Mouse (Mus musculus) heart, embryonic 11.5 days (tissue): Measurements from ENCODE around the gene Nhlh2. TPM values are rescaled to one million over a fixed set of nuclear protein-coding genes. Genes with fewer than 3 reads are reported as not detected.

Source experiments
- ATAC-seq: fragments of 200-750 bp; cut with Nextera tagmentation; replicated peaks from 2 replicates; pipeline ENCODE4 v1.8.0; 2017; ENCODE audit warnings: moderate library complexity; ENCODE audit not compliant: insufficient number of reproducible peaks, low FRiP score, low TSS enrichment
- H3K27ac ChIP-seq: fragments of 300-500 bp; sonication (generic); 2 replicates; pipeline ENCODE4 v1.5.1; 2014; ENCODE audit warnings: mild to moderate bottlenecking, low read depth, low read length
- H3K27me3 ChIP-seq: fragments of 300-500 bp; sonication (generic); 2 replicates; pipeline ENCODE4 v1.6.1; 2014; ENCODE audit warnings: mild to moderate bottlenecking, low read length, mixed read lengths; ENCODE audit not compliant: control insufficient read depth, insufficient read depth
- H3K36me3 ChIP-seq: fragments of 300-500 bp; sonication (generic); 2 replicates; pipeline ENCODE4 v1.6.1; 2014; ENCODE audit warnings: mild to moderate bottlenecking, low read length, moderate library complexity, mixed read lengths; ENCODE audit not compliant: control insufficient read depth, insufficient read depth
- H3K4me1 ChIP-seq: fragments of 300-500 bp; sonication (generic); 2 replicates; pipeline ENCODE4 v1.6.1; 2014; ENCODE audit warnings: low read length; ENCODE audit not compliant: control insufficient read depth, insufficient read depth
- H3K4me2 ChIP-seq: fragments of 300-500 bp; sonication (generic); 2 replicates; pipeline ENCODE4 v1.6.1; 2014; ENCODE audit warnings: mild to moderate bottlenecking, moderate library complexity
- H3K4me3 ChIP-seq: fragments of 300-500 bp; sonication (generic); 2 replicates; pipeline ENCODE4 v1.5.1; 2014; ENCODE audit warnings: low read depth, low read length
- H3K9ac ChIP-seq: fragments of 300-500 bp; sonication (generic); 2 replicates; pipeline ENCODE4 v1.6.1; 2014; ENCODE audit warnings: mild to moderate bottlenecking, low read depth, low read length, moderate library complexity
- H3K9me3 ChIP-seq: fragments of 300-500 bp; sonication (generic); replicated peaks from 2 replicates; pipeline ENCODE4 v1.6.1; 2016; ENCODE audit warnings: low read length; ENCODE audit not compliant: control insufficient read depth
- WGBS: fragments of 180-500 bp; shearing (Covaris S2); extraction: QIAGEN DNeasy Blood & Tissue Kit; methylation state at CpG from one replicate; pipeline ENCODE4 v1.1.7; 2014; ENCODE audit not compliant: insufficient replicate concordance; 5-methylcytosine and 5-hydroxymethylcytosine counted together
- polyA plus RNA-seq: library from polyadenylated mRNA; unstranded; fragments of >200 nt; fragmentation: Nextera tagmentation; extraction: Ambion mirVana; gene quantifications from 2 replicates; pipeline ENCODE4 v1.2.1, GENCODE M21; 2014

Nhlh2 gene
- polyA plus RNA-seq, 1 experiment from 2014 or later = 0.06 TPM

GRCm38 (mm10) chr3:101985634-101986033 is 24.2 kb upstream of the Nhlh2 start:
- no peaks in the 10 kb centered on the region for H3K4me1 ChIP-seq
- no peak overlapping the region for H3K27ac ChIP-seq
- no peaks in the 10 kb centered on the region for H3K27me3 ChIP-seq
- H3K9ac ChIP-seq = no peak overlapping the region
- 71% methylated on average over 8 of the region's 8 CpGs for WGBS
- no peaks in the 10 kb centered on the region for H3K9me3 ChIP-seq
- H3K4me2 ChIP-seq = no peak overlapping the region
- H3K4me3 ChIP-seq = no peak overlapping the region
- H3K36me3 ChIP-seq = no peaks in the 10 kb centered on the region
- ATAC-seq = no peak

DNA sequence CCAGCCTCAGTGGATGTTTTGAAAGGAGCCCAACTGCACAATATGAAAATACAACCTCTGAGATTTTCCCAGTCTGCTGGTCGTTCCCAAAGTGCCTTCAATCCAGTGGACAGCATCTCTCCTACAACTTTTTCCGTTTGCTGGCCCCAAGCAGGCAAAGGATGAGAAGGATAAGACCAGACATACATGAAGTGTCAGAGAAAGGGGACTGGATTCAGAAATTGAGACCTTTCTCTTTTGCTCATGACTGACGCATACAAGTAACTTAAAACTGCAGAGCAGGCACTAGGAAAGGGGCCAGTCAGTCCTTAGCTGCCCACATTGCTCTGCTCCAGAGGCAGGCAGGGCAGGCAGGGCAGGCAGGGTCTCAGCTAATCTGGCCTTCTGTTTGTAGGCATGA is 19.7 kb upstream of the Nhlh2 start:
- Histone ChIP-seq H3K4me3 (no peak overlapping the region), H3K27me3 (no peaks in the 10 kb centered on the region), H3K4me1 (no peaks in the 10 kb centered on the region), H3K9ac (no peak overlapping the region), H3K27ac (no peak overlapping the region), H3K36me3 (no peaks in the 10 kb centered on the region), H3K9me3 (no peaks in the 10 kb centered on the region), H3K4me2 (no peak overlapping the region)
- ATAC-seq = no peak
- 47% methylated on average over 3 of the region's 3 CpGs for WGBS

- no peaks in the 10 kb centered on the region for H3K9me3 ChIP-seq
- H3K4me3 ChIP-seq = no peak overlapping the region
- no peaks in the 10 kb centered on the region for H3K27me3 ChIP-seq
- H3K4me2 ChIP-seq = no peak overlapping the region
- H3K4me1 ChIP-seq = no peaks in the 10 kb centered on the region
- H3K27ac ChIP-seq = no peak overlapping the region
- no peak overlapping the region for H3K9ac ChIP-seq
- no peak for ATAC-seq
- H3K36me3 ChIP-seq = no peaks in the 10 kb centered on the region
- WGBS = 58% methylated on average over 6 of the region's 6 CpGs
These were observed 18.8 kb upstream of the Nhlh2 start for GRCm38 (mm10) chr3:101990995-101991516.

DNA sequence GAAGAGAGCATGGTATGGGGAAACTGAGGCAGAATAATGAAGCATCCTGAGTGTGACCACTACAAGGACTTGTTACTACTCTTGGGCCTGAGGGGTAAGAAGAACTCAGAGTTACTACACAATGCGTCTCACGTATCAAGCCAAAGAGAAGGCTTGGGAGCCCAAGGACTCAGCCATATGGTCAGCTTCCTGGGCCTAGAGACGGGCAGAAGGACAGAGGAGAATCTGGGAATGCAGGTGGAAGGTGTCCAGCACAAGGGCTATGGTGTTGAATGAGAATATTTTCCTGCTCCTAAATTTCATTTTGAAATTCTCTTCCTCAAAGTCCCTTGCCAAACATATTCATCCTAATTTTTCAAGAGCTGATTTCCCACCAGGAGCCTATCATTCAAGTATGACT is 12.0 kb upstream of the Nhlh2 start:
- WGBS = 86% methylated on average over 3 of the region's 3 CpGs
- Histone ChIP-seq H3K27ac (no peak overlapping the region), H3K9ac (no peak overlapping the region), H3K4me1 (no peaks in the 10 kb centered on the region), H3K4me3 (no peak overlapping the region), H3K9me3 (no peaks in the 10 kb centered on the region), H3K27me3 (no peaks in the 10 kb centered on the region), H3K36me3 (no peaks in the 10 kb centered on the region), H3K4me2 (no peak overlapping the region)
- no peak for ATAC-seq

GRCm38 (mm10) chr3:102010681-102011317 is 923 bp downstream of the Nhlh2 start:
- H3K36me3 ChIP-seq = no peaks in the 10 kb centered on the region
- no peak for ATAC-seq
- no peak overlapping the region for H3K9ac ChIP-seq
- H3K27ac ChIP-seq = no peak overlapping the region
- peaks cover 61% of the 10 kb centered on the region for H3K27me3 ChIP-seq
- WGBS = 5% methylated on average over 24 of the region's 24 CpGs
- peak overlapping the region; percentile 45 for H3K4me3 ChIP-seq
- H3K9me3 ChIP-seq = no peaks in the 10 kb centered on the region
- H3K4me1 ChIP-seq = peaks cover 16% of the 10 kb centered on the region
- H3K4me2 ChIP-seq = peak overlapping the region; percentile 82

- Histone ChIP-seq H3K4me2 (peak overlapping the region; percentile 82), H3K27ac (no peak overlapping the region), H3K4me1 (peaks cover 16% of the 10 kb centered on the region), H3K9me3 (no peaks in the 10 kb centered on the region), H3K27me3 (peaks cover 68% of the 10 kb centered on the region), H3K4me3 (peak overlapping the region; percentile 45), H3K9ac (peak overlapping the region; percentile 47; the same call in 1 of the 2 replicates), H3K36me3 (no peaks in the 10 kb centered on the region)
- ATAC-seq = no peak
- WGBS = 1% methylated on average over 48 of the region's 48 CpGs
These were observed 1.6 kb downstream of the Nhlh2 start for GRCm38 (mm10) chr3:102011318-102012075.

GRCm38 (mm10) chr3:102012076-102012610 is 2.3 kb downstream of the Nhlh2 start:
- peak overlapping the region; percentile 45 for H3K4me3 ChIP-seq
- 3% methylated on average over 23 of the region's 23 CpGs for WGBS
- H3K4me2 ChIP-seq = peak overlapping the region; percentile 82
- H3K4me1 ChIP-seq = peaks cover 16% of the 10 kb centered on the region
- peak overlapping the region; percentile 56; the same call in 1 of the 2 replicates for H3K9ac ChIP-seq
- H3K9me3 ChIP-seq = no peaks in the 10 kb centered on the region
- H3K27me3 ChIP-seq = peaks cover 73% of the 10 kb centered on the region
- H3K36me3 ChIP-seq = no peaks in the 10 kb centered on the region
- no peak overlapping the region for H3K27ac ChIP-seq
- no peak for ATAC-seq

- no peak for ATAC-seq
- under 1% methylated on average over 53 of the region's 53 CpGs for WGBS
- Histone ChIP-seq H3K36me3 (no peaks in the 10 kb centered on the region), H3K4me2 (peak overlapping the region; percentile 82), H3K27me3 (peaks cover 74% of the 10 kb centered on the region), H3K27ac (no peak overlapping the region), H3K9me3 (no peaks in the 10 kb centered on the region), H3K9ac (peak overlapping the region; percentile 56), H3K4me1 (peaks cover 16% of the 10 kb centered on the region), H3K4me3 (peak overlapping the region; percentile 45)
These were observed 2.8 kb downstream of the Nhlh2 start for GRCm38 (mm10) chr3:102012611-102013211.
